20 mouse cellular contexts compared by ENCODE assay signal in the genomic region with DNA sequence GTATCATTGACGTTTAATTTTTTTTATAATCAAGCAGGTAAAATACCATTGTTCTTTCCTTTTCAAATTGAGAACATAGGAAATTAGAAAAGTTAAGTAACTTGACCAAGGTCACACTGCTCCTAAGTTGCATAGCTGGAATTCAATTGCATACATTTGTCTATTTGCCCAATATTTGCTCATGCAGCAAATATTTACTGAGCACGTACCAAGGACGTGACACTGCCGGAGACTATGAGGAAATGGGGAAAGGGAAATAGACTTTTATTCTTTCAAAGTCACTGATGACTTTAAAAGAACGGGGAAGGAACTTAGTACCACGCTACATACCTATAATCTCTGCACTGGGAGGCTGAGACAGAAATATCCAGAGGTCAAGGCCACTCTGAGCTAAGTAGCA. TPM values are rescaled to one million over a fixed set of nuclear protein-coding genes. Genes with fewer than 3 reads are reported as not detected.
DNase-seq lines count a peak whose midpoint lies in the region; ATAC-seq and TF ChIP-seq lines count a peak whose summit lies in the region.
"Had no signal": no experiment of that assay in that cellular context is flagged by ENCODE, and none has a peak within 500 bp of the region (broad histone marks: within the 10 kb centered on the region; RNA-seq: fewer than 3 reads in every experiment).

No protein-coding gene starts in this region.

- H3K9ac ChIP-seq in lung, postnatal 0 days (replicated peaks; ENCODE audit: low read depth) = no peak overlapping the region
- no peak overlapping the region for H3K9ac ChIP-seq in stomach, embryonic 14.5 days (replicated peaks; ENCODE audit: low read depth, low read length)
- H3K9ac ChIP-seq: embryonic facial prominence, embryonic 13.5 days; forebrain, embryonic 12.5 days; heart, embryonic 15.5 days had no signal

- no peak for TF ChIP-seq CTCF in kidney, adult 2 months (conservative IDR thresholded peaks at IDR 0.05; ENCODE audit: insufficient read depth, insufficient read length, low read depth, low read length)
- TF ChIP-seq CTCF in lung, postnatal 0 days (IDR thresholded peaks at IDR 0.05) = no peak

- no peaks in the 10 kb centered on the region for H3K36me3 ChIP-seq in kidney, adult 2 months (ENCODE audit: control insufficient read depth, insufficient read depth, low read length)
- no peaks in the 10 kb centered on the region for H3K36me3 ChIP-seq in lung, postnatal 0 days (ENCODE audit: insufficient read depth, low read length)
- no peaks in the 10 kb centered on the region for H3K36me3 ChIP-seq in stomach, embryonic 14.5 days (ENCODE audit: control insufficient read depth, insufficient read depth, low read length)
- H3K36me3 ChIP-seq: embryonic facial prominence, embryonic 13.5 days; forebrain, embryonic 12.5 days; heart, embryonic 15.5 days had no signal

- H3K9me3 ChIP-seq in lung, postnatal 0 days (ENCODE audit: low read length) = no peaks in the 10 kb centered on the region
- no peaks in the 10 kb centered on the region for H3K9me3 ChIP-seq in stomach, embryonic 14.5 days (ENCODE audit: control insufficient read depth, low read depth, low read length)
- H3K9me3 ChIP-seq: embryonic facial prominence, embryonic 13.5 days; forebrain, embryonic 12.5 days; heart, embryonic 15.5 days had no signal

- H3K4me3 ChIP-seq in kidney, adult 2 months (ENCODE audit: insufficient read depth, low read depth, low read length) = no peak overlapping the region
- H3K4me3 ChIP-seq in lung, postnatal 0 days (ENCODE audit: low read depth, low read length) = no peak overlapping the region
- no peak overlapping the region for H3K4me3 ChIP-seq in stomach, embryonic 14.5 days (ENCODE audit: low read depth, low read length)
- H3K4me3 ChIP-seq: embryonic facial prominence, embryonic 13.5 days; forebrain, embryonic 12.5 days; heart, adult 2 months; heart, embryonic 15.5 days had no signal

- no peaks in the 10 kb centered on the region for H3K4me1 ChIP-seq in kidney, adult 2 months (ENCODE audit: control insufficient read depth, insufficient read depth, low read length)
- H3K4me1 ChIP-seq in lung, postnatal 0 days (ENCODE audit: insufficient read depth, low read depth, low read length) = no peaks in the 10 kb centered on the region
- no peaks in the 10 kb centered on the region for H3K4me1 ChIP-seq in stomach, embryonic 14.5 days (ENCODE audit: control insufficient read depth, insufficient read depth, low read length)
- H3K4me1 ChIP-seq: embryonic facial prominence, embryonic 13.5 days; forebrain, embryonic 12.5 days had no signal

- DNase-seq in kidney, adult 2 months = peak; percentile 12
- no peak for DNase-seq in kidney, adult 9 months
- DNase-seq in lung, adult 18-20 months = peak; percentile 24 to 50
- DNase-seq in lung, postnatal 10 days = no peak
- DNase-seq in lung, postnatal 0 days (ENCODE audit: low spot score) = peak; percentile 87
- DNase-seq in spleen, postnatal 4 days (ENCODE audit: low spot score in 2 of 2) = no peak
- DNase-seq in cerebellum, adult 11 months = no peak
- DNase-seq: adrenal gland, postnatal 10 days; cerebellum, adult 11-12 months; cerebellum, adult 9-11 months; cerebellum, postnatal 36 days; gastrocnemius, postnatal 14 days; heart, adult 2 months; heart, postnatal 14 days had no signal

- H3K27ac ChIP-seq in kidney, adult 2 months (ENCODE audit: insufficient read depth, low read depth, low read length) = peak overlapping the region; percentile 31; the same call in 1 of the 2 replicates
- peak overlapping the region; percentile 84 for H3K27ac ChIP-seq in lung, postnatal 0 days (ENCODE audit: low read length)
- H3K27ac ChIP-seq in stomach, embryonic 14.5 days (ENCODE audit: low read length) = no peak overlapping the region
- H3K27ac ChIP-seq: embryonic facial prominence, embryonic 13.5 days; forebrain, embryonic 12.5 days; heart, adult 2 months; heart, embryonic 15.5 days had no signal

- peak; percentile 57 for ATAC-seq in lung, postnatal 0 days
- 0 out of 2 replicates have a peak, but pooled peaks have one; percentile 44 for ATAC-seq in stomach, embryonic 14.5 days (ENCODE audit: insufficient number of reproducible peaks, insufficient read depth, low FRiP score, low read depth)
- ATAC-seq: forebrain, embryonic 16.5 days had no signal

- no peak for TF ChIP-seq POLR2A in kidney, adult 2 months (IDR thresholded peaks at IDR 0.05; ENCODE audit: low read depth, low read length)

- TF ChIP-seq EP300 in lung, postnatal 0 days (IDR thresholded peaks at IDR 0.05) = peak; percentile 98

- no peak overlapping the region for H3K4me2 ChIP-seq in lung, postnatal 0 days (replicated peaks; ENCODE audit: low read depth, low read length)
- no peak overlapping the region for H3K4me2 ChIP-seq in stomach, embryonic 14.5 days (replicated peaks; ENCODE audit: low read depth, low read length)
- H3K4me2 ChIP-seq: embryonic facial prominence, embryonic 13.5 days; forebrain, embryonic 12.5 days; heart, embryonic 11.5 days; heart, embryonic 15.5 days had no signal

- 64% methylated on average over 6 of the region's 6 CpGs for WGBS in kidney, adult 2 months
- 23% methylated on average over 6 of the region's 6 CpGs for WGBS in lung, postnatal 0 days
- 63% methylated on average over 6 of the region's 6 CpGs for WGBS in stomach, embryonic 14.5 days

- no peaks in the 10 kb centered on the region for H3K27me3 ChIP-seq in kidney, adult 2 months (replicated peaks; ENCODE audit: control insufficient read depth, insufficient read depth, low read length)
- H3K27me3 ChIP-seq in lung, postnatal 0 days (replicated peaks; ENCODE audit: insufficient read depth, low read length) = no peaks in the 10 kb centered on the region
- H3K27me3 ChIP-seq in stomach, embryonic 14.5 days (ENCODE audit: control insufficient read depth, insufficient read depth, low read length) = no peaks in the 10 kb centered on the region
- H3K27me3 ChIP-seq: embryonic facial prominence, embryonic 13.5 days; forebrain, embryonic 12.5 days; heart, embryonic 15.5 days had no signal

RNA-seq across cellular contexts. Expression of a gene that starts 12.0 kb away (rescaled TPM):
- 7.8 and 8.5 TPM in 2 replicates for polyA plus RNA-seq in kidney, adult 2 months (2012; rRNA removed)
- 18.6 and 20.6 TPM in 2 replicates for polyA plus RNA-seq in lung, postnatal 0 days (2015; fragmentation: Nextera tagmentation; extraction: Ambion mirVana)
- 48.7 and 49.2 TPM in 2 replicates for polyA plus RNA-seq in stomach, embryonic 14.5 days (2014; fragmentation: Nextera tagmentation; extraction: Ambion mirVana)

RNA-seq across cellular contexts. Expression of a gene that starts 42.0 kb away (rescaled TPM):
- 1.7 and 4.9 TPM in 2 replicates for polyA plus RNA-seq in kidney, adult 2 months (2012; rRNA removed)
- 9.4 and 9.6 TPM in 2 replicates for polyA plus RNA-seq in lung, postnatal 0 days (2015; fragmentation: Nextera tagmentation; extraction: Ambion mirVana)
- 8.2 and 13.6 TPM in 2 replicates for polyA plus RNA-seq in stomach, embryonic 14.5 days (2014; fragmentation: Nextera tagmentation; extraction: Ambion mirVana)

Comparison
In these comparisons a context has a peak if more than half of its experiments do, and no peak if none do; other contexts are left out.
1. DNase-seq: peak in kidney, adult 2 months (single experiment), lung, adult 18-20 months (2 of 2) and lung, postnatal 0 days (single experiment); none in kidney, adult 9 months (single experiment), lung, postnatal 10 days (single experiment), spleen, postnatal 4 days (0 of 2) and cerebellum, adult 11 months (single experiment).